Mouse (Mus musculus) ES-Bruce4 (cell line): ENCODE measurements around the gene Slc1a4. TPM values are rescaled to one million over a fixed set of nuclear protein-coding genes. Genes with fewer than 3 reads are reported as not detected.

ENCODE experiments used
- H3K27ac ChIP-seq: 2 replicates; pipeline ENCODE4 v1.5.1; 2012; ENCODE audit warnings: low read length, inconsistent platforms; ENCODE audit not compliant: insufficient read depth
- H3K27me3 ChIP-seq: 2 replicates; pipeline ENCODE4 v1.6.1; 2012; ENCODE audit warnings: mild to moderate bottlenecking, low read length, inconsistent platforms; ENCODE audit not compliant: control insufficient read depth, poor library complexity, insufficient read depth, severe bottlenecking
- H3K36me3 ChIP-seq: 2 replicates; pipeline ENCODE4 v1.6.1; 2012; ENCODE audit warnings: inconsistent platforms, mild to moderate bottlenecking, low read length, moderate library complexity; ENCODE audit not compliant: control insufficient read depth, poor library complexity, insufficient read depth, severe bottlenecking
- H3K4me1 ChIP-seq: one replicate; pipeline ENCODE4 v1.8.1; 2011; ENCODE audit warnings: low read length; ENCODE audit not compliant: control insufficient read depth, insufficient read depth
- H3K4me3 ChIP-seq: 2 replicates; pipeline ENCODE4 v1.5.1; 2011; ENCODE audit warnings: low read depth, mild to moderate bottlenecking, low read length
- H3K9ac ChIP-seq: 2 replicates; pipeline ENCODE4 v1.6.1; 2012; ENCODE audit warnings: low read depth, mild to moderate bottlenecking, inconsistent platforms; ENCODE audit not compliant: poor library complexity, severe bottlenecking
- H3K9me3 ChIP-seq: replicated peaks from 2 replicates; pipeline ENCODE4 v1.6.1; 2012; ENCODE audit warnings: mild to moderate bottlenecking, low read length, inconsistent platforms; ENCODE audit not compliant: control insufficient read depth, poor library complexity, insufficient read depth, severe bottlenecking
- CTCF ChIP-seq: IDR thresholded peaks from one replicate; pipeline ENCODE4 v1.8.1; 2011; ENCODE audit warnings: low read depth, low read length
- EP300 ChIP-seq: IDR thresholded peaks from 2 replicates; pipeline ENCODE4 v1.6.1; 2011; ENCODE audit warnings: low read depth, low read length; ENCODE audit not compliant: insufficient read depth
- POLR2A ChIP-seq: IDR thresholded peaks from one replicate; pipeline ENCODE4 v1.8.1; 2011; ENCODE audit warnings: low read length; ENCODE audit not compliant: insufficient read depth
- polyA plus RNA-seq: library from polyadenylated mRNA; stranded (reverse); fragments of >200 nt; gene quantifications from 2 replicates; pipeline ENCODE4 v1.2.4, GENCODE M21; 2011; ENCODE audit warnings: low read depth; ENCODE audit not compliant: missing spikeins, insufficient read depth, insufficient read length

The Slc1a4 gene
- polyA plus RNA-seq, 1 experiment, result 20.2 TPM

DNA sequence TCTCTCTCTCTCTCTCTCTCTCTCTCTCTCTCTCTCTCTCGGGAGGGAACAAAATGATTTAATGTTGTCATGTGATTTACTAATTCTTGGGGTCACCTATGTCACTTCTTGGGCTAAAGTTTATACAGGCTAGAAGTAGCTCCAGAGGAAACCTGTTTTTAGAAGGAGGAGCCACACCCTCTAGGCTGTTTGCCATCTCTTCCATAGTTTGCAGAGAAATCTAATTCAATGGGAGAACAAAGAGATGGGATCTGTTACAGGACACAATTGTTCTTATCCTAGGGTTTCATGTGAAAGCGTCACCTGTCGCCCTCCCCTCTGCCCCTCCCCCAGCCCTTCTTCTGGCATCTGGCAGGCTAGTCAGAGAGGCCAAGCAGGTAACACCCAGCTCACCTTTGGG is 28.8 kb upstream of the Slc1a4 start:
- H3K27me3 ChIP-seq, result no peaks in the 10 kb centered on the region
- H3K27ac ChIP-seq, result no peak overlapping the region
- H3K9ac ChIP-seq, result no peak overlapping the region
- H3K36me3 ChIP-seq, result no peaks in the 10 kb centered on the region
- no peaks in the 10 kb centered on the region for H3K9me3 ChIP-seq
- no peaks in the 10 kb centered on the region for H3K4me1 ChIP-seq
- H3K4me3 ChIP-seq, result no peak overlapping the region
- TF ChIP-seq EP300 (peak; percentile 83), POLR2A (no peak)

GRCm38 (mm10) chr11:20357684-20358447 is 25.4 kb upstream of the Slc1a4 start:
- H3K27ac ChIP-seq, result no peak overlapping the region
- no peaks in the 10 kb centered on the region for H3K4me1 ChIP-seq
- H3K27me3 ChIP-seq, result no peaks in the 10 kb centered on the region
- 0 out of 2 replicates have a peak, but pooled peaks cover 3% of the 10 kb centered on the region for H3K9me3 ChIP-seq
- H3K9ac ChIP-seq, result no peak overlapping the region
- no peak for TF ChIP-seq POLR2A
- no peak for TF ChIP-seq CTCF
- no peak for TF ChIP-seq EP300
- no peak overlapping the region for H3K4me3 ChIP-seq
- no peaks in the 10 kb centered on the region for H3K36me3 ChIP-seq

GRCm38 (mm10) chr11:20348466-20348865 is 16.0 kb upstream of the Slc1a4 start:
- Histone ChIP-seq H3K4me3 (no peak overlapping the region), H3K27me3 (no peaks in the 10 kb centered on the region), H3K9me3 (0 out of 2 replicates have a peak, but pooled peaks cover 3% of the 10 kb centered on the region), H3K27ac (no peak overlapping the region), H3K9ac (no peak overlapping the region), H3K36me3 (no peaks in the 10 kb centered on the region), H3K4me1 (no peaks in the 10 kb centered on the region)
- no peak for TF ChIP-seq CTCF

- Histone ChIP-seq H3K9me3 (no peaks in the 10 kb centered on the region), H3K9ac (no peak overlapping the region), H3K27ac (no peak overlapping the region), H3K4me1 (no peaks in the 10 kb centered on the region), H3K36me3 (no peaks in the 10 kb centered on the region), H3K27me3 (no peaks in the 10 kb centered on the region), H3K4me3 (no peak overlapping the region)
- TF ChIP-seq CTCF (no peak), POLR2A (no peak)
These were observed 15.0 kb upstream of the Slc1a4 start for GRCm38 (mm10) chr11:20347548-20347947.

DNA sequence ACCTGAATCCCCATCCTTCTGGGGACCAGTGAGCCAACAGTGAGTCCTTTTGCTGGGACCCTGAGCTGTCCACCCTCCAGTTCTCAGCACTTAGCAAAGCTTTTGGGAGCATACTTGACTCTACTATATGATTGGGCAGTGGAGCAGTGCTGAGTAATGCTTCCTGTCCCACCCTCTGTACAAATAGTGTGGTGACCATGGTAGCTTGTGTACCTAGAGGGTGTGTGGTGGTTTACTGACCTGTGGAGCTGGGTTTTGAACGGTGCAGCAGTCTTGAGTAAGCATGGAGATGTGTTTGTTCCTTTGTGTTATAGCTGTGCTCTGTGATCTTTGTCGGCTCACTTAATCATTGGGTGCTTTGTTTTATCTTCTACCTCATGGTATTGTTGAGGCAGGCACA is 13.9 kb upstream of the Slc1a4 start:
- TF ChIP-seq EP300 (no peak), POLR2A (no peak), CTCF (no peak)
- no peak overlapping the region for H3K9ac ChIP-seq
- no peaks in the 10 kb centered on the region for H3K27me3 ChIP-seq
- no peaks in the 10 kb centered on the region for H3K4me1 ChIP-seq
- H3K27ac ChIP-seq, result no peak overlapping the region
- no peak overlapping the region for H3K4me3 ChIP-seq
- no peaks in the 10 kb centered on the region for H3K9me3 ChIP-seq
- H3K36me3 ChIP-seq, result no peaks in the 10 kb centered on the region

DNA sequence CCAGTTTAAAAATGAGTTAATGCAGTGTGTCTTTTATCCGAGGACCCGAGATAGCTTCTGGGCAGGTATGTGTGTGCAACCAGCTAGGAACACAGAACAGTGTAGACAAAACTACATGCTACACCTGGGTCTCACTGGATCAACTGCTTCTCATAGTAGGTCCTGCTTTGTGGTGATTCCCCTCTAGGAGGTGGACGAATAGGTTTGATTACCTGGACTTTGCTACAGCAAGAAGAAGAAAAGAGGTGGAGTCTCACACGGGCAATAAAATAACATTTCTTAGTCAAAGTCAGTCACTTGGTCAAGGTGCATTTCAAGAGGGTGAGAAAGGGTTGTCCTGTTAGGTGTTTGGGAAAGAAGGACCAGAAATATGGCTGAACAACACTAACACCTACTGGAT is 11.4 kb upstream of the Slc1a4 start:
- no peak overlapping the region for H3K27ac ChIP-seq
- H3K4me1 ChIP-seq, result no peaks in the 10 kb centered on the region
- H3K9ac ChIP-seq, result no peak overlapping the region
- H3K36me3 ChIP-seq, result no peaks in the 10 kb centered on the region
- TF ChIP-seq POLR2A (no peak), EP300 (no peak), CTCF (no peak)
- no peaks in the 10 kb centered on the region for H3K27me3 ChIP-seq
- H3K9me3 ChIP-seq, result no peaks in the 10 kb centered on the region
- H3K4me3 ChIP-seq, result no peak overlapping the region
